Mouse (Mus musculus) hindbrain, postnatal 0 days (tissue): Measurements from ENCODE around the gene Dapp1. TPM values are rescaled to one million over a fixed set of nuclear protein-coding genes. Genes with fewer than 3 reads are reported as not detected.
A peak's percentile ranks its signal among the peaks of the same experiment; 100 is the strongest.

Source experiments
- ATAC-seq: fragments of 200-750 bp; cut with Nextera tagmentation; 2 replicates; pipeline ENCODE4 v1.8.0; 2017; ENCODE audit warnings: mild to moderate bottlenecking, moderate TSS enrichment, moderate library complexity
- DNase-seq: peaks from one replicate; pipeline ENCODE4 v3.0.0-alpha.2; 2015; ENCODE audit warnings: low spot score
- H3K27ac ChIP-seq: fragments of 300-500 bp; sonication (generic); 2 replicates; pipeline ENCODE4 v1.5.1; 2014; ENCODE audit warnings: mild to moderate bottlenecking
- H3K27me3 ChIP-seq: fragments of 300-500 bp; sonication (generic); 2 replicates; pipeline ENCODE4 v1.6.1; 2014; ENCODE audit warnings: low read length, mixed read lengths; ENCODE audit not compliant: insufficient read depth
- H3K36me3 ChIP-seq: fragments of 300-500 bp; sonication (generic); 2 replicates; pipeline ENCODE4 v1.6.1; 2014; ENCODE audit warnings: low read length, mixed read lengths; ENCODE audit not compliant: insufficient read depth
- H3K4me1 ChIP-seq: fragments of 300-500 bp; sonication (generic); 2 replicates; pipeline ENCODE4 v1.6.1; 2014; ENCODE audit warnings: antibody characterized with exemption, low read length, mixed read lengths; ENCODE audit not compliant: insufficient read depth
- H3K4me2 ChIP-seq: fragments of 300-500 bp; sonication (generic); 2 replicates; pipeline ENCODE4 v1.6.1; 2014; ENCODE audit warnings: low read depth, mild to moderate bottlenecking, low read length, moderate library complexity, mixed read lengths
- H3K4me3 ChIP-seq: fragments of 300-500 bp; sonication (generic); 2 replicates; pipeline ENCODE4 v1.5.1; 2014; ENCODE audit warnings: low read length
- H3K9ac ChIP-seq: fragments of 300-500 bp; sonication (generic); replicated peaks from 2 replicates; pipeline ENCODE4 v1.6.1; 2014; ENCODE audit warnings: mild to moderate bottlenecking, low read length, moderate library complexity, mixed read lengths
- H3K9me3 ChIP-seq: fragments of 300-500 bp; sonication (generic); 2 replicates; pipeline ENCODE4 v1.6.1; 2016; ENCODE audit warnings: low read length, mixed read lengths
- CTCF ChIP-seq: IDR thresholded peaks from 2 replicates; pipeline ENCODE4 v1.5.1; 2016; ENCODE audit warnings: antibody characterized with exemption, control low read depth, low read depth
- WGBS: fragments of 180-500 bp; shearing (Covaris S2); extraction: QIAGEN DNeasy Blood & Tissue Kit; methylation state at CpG from one replicate; pipeline ENCODE4 v1.1.7; 2014; 5-methylcytosine and 5-hydroxymethylcytosine counted together
- polyA plus RNA-seq: library from polyadenylated mRNA; unstranded; fragments of >200 nt; fragmentation: Nextera tagmentation; extraction: Ambion mirVana; gene quantifications from 2 replicates; pipeline ENCODE4 v1.2.1, GENCODE M21; 2015
- total RNA-seq: library from RNA; depleted of rRNA; stranded (reverse); fragments of >200 nt; gene quantifications from 2 replicates; pipeline ENCODE4 v1.2.3, GENCODE M21; 2014

Gene Dapp1
- total and polyA plus RNA-seq, 2 experiments from 2014 or later, result 1.3 to 2.3 TPM

- peaks cover 21% of the 10 kb centered on the region for H3K36me3 ChIP-seq
- no peak overlapping the region for H3K9ac ChIP-seq
- ATAC-seq (no peak), DNase-seq (no peak)
- H3K4me3 ChIP-seq, result no peak overlapping the region
- H3K4me2 ChIP-seq, result no peak overlapping the region
- 90% methylated on average over 3 of the region's 3 CpGs for WGBS
- H3K4me1 ChIP-seq, result no peaks in the 10 kb centered on the region
- H3K27me3 ChIP-seq, result no peaks in the 10 kb centered on the region
- no peaks in the 10 kb centered on the region for H3K9me3 ChIP-seq
- H3K27ac ChIP-seq, result no peak overlapping the region
- no peak for TF ChIP-seq CTCF
Measured at GRCm38 (mm10) chr3:137929940-137930339, 51.4 kb downstream of the Dapp1 start.

GRCm38 (mm10) chr3:137927010-137927409 is 54.3 kb downstream of the Dapp1 start:
- H3K4me1 ChIP-seq, result no peaks in the 10 kb centered on the region
- H3K27ac ChIP-seq, result no peak overlapping the region
- ATAC-seq (no peak), DNase-seq (no peak)
- no peak overlapping the region for H3K4me2 ChIP-seq
- 94% methylated on average over 4 of the region's 4 CpGs for WGBS
- H3K36me3 ChIP-seq, result peaks cover 29% of the 10 kb centered on the region
- no peak for TF ChIP-seq CTCF
- no peaks in the 10 kb centered on the region for H3K9me3 ChIP-seq
- no peak overlapping the region for H3K4me3 ChIP-seq
- no peaks in the 10 kb centered on the region for H3K27me3 ChIP-seq
- H3K9ac ChIP-seq, result no peak overlapping the region

- H3K4me2 ChIP-seq, result no peak overlapping the region
- H3K27me3 ChIP-seq, result no peaks in the 10 kb centered on the region
- no peak for ATAC-seq
- no peak for DNase-seq
- H3K4me1 ChIP-seq, result peaks cover 3% of the 10 kb centered on the region; the same call in 1 of the 2 replicates
- WGBS, result 93% methylated on average over 4 of the region's 4 CpGs
- H3K4me3 ChIP-seq, result no peak overlapping the region
- no peak for TF ChIP-seq CTCF
- no peaks in the 10 kb centered on the region for H3K9me3 ChIP-seq
- no peak overlapping the region for H3K27ac ChIP-seq
- no peak overlapping the region for H3K9ac ChIP-seq
- H3K36me3 ChIP-seq, result peaks cover 19% of the 10 kb centered on the region; the same call in 1 of the 2 replicates
Measured at GRCm38 (mm10) chr3:137920594-137920993, 60.8 kb downstream of the Dapp1 start.

GRCm38 (mm10) chr3:137919398-137919797 is 61.9 kb downstream of the Dapp1 start:
- peak overlapping the region; percentile 66 for H3K4me2 ChIP-seq
- no peak for ATAC-seq
- DNase-seq, result no peak
- peaks cover 3% of the 10 kb centered on the region; the same call in 1 of the 2 replicates for H3K4me1 ChIP-seq
- peak overlapping the region; percentile 77; the same call in 1 of the 2 replicates for H3K9ac ChIP-seq
- TF ChIP-seq CTCF, result no peak
- H3K4me3 ChIP-seq, result peak overlapping the region; percentile 66
- 92% methylated on average over 7 of the region's 7 CpGs for WGBS
- H3K27ac ChIP-seq, result 0 out of 2 replicates have a peak overlapping the region, but pooled peaks have one; percentile 86
- H3K27me3 ChIP-seq, result no peaks in the 10 kb centered on the region
- no peaks in the 10 kb centered on the region for H3K9me3 ChIP-seq
- peaks cover 14% of the 10 kb centered on the region; the same call in 1 of the 2 replicates for H3K36me3 ChIP-seq

GRCm38 (mm10) chr3:137918932-137919311 is 62.4 kb downstream of the Dapp1 start:
- Histone ChIP-seq H3K9me3 (no peaks in the 10 kb centered on the region), H3K4me3 (peak overlapping the region; percentile 66), H3K27ac (peak overlapping the region; percentile 86), H3K4me2 (peak overlapping the region; percentile 66), H3K9ac (peak overlapping the region; percentile 77), H3K36me3 (peaks cover 14% of the 10 kb centered on the region; the same call in 1 of the 2 replicates), H3K27me3 (no peaks in the 10 kb centered on the region), H3K4me1 (peaks cover 3% of the 10 kb centered on the region; the same call in 1 of the 2 replicates)
- no peak for TF ChIP-seq CTCF
- 14% methylated on average over 6 of the region's 6 CpGs for WGBS
- DNase-seq (peak; percentile 39), ATAC-seq (peak; percentile 53)

GRCm38 (mm10) chr3:137918172-137918931 is 63.0 kb downstream of the Dapp1 start, which contains the start of gene Lamtor3:
Gene Lamtor3 (plus strand): TSS chr3:137918506.
- no peaks in the 10 kb centered on the region for H3K9me3 ChIP-seq
- peak within 1 kb of the TSS; percentile 66 for H3K4me2 ChIP-seq
- ATAC-seq (peak; percentile 94), DNase-seq (peak; percentile 93)
- peaks cover 3% of the 10 kb centered on the region; the same call in 1 of the 2 replicates for H3K4me1 ChIP-seq
- no peaks in the 10 kb centered on the region for H3K27me3 ChIP-seq
- no peak; the same call in 1 of the 2 replicates for TF ChIP-seq CTCF
- peak within 1 kb of the TSS; percentile 86 for H3K27ac ChIP-seq
- under 1% methylated on average over 47 of the region's 47 CpGs for WGBS
- H3K4me3 ChIP-seq, result peak within 1 kb of the TSS; percentile 66
- peak within 1 kb of the TSS; percentile 77 for H3K9ac ChIP-seq
- H3K36me3 ChIP-seq, result peaks cover 14% of the 10 kb centered on the region; the same call in 1 of the 2 replicates
